Mouse (Mus musculus) stomach, postnatal 0 days (tissue): ENCODE measurements at regions not wholly inside any gene's neighbourhood (a gene's known extent, or its start where the extent isn't known, plus 50 kb on each side); places are given as distances from the start of the nearest gene placed in this dataset.
"Not testable (repeated sequence)": the region's sequence is repeated elsewhere in the genome, so short reads cannot be mapped to it uniquely, and the experiment has no call there.

Source experiments
- CTCF ChIP-seq: IDR thresholded peaks from 2 replicates; pipeline ENCODE4 v1.5.1; 2016; ENCODE audit warnings: antibody characterized with exemption, low read depth, mild to moderate bottlenecking, moderate library complexity
- EP300 ChIP-seq: optimal IDR thresholded peaks from 2 replicates; pipeline ENCODE3; 2016; ENCODE audit warnings: antibody characterized with exemption

DNA sequence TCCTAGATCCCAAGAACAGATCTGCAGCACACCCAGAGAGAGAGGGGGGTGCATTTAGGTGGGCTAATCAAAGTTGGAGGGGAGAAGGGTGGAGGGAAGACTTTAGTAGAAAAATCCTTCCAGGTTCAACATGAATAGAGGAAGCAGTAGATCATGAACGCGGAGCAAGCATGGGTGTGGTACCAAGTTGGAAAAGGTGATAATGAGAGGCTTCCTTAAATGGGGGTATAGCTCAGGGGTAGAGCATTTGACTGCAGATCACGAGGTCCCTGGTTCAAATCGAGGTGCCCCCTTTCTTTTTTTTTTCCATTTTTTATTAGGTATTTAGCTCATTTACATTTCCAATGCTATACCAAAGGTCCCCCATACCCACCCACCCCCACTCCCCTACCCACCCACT, 54.0 kb upstream of the Krba1 start:
- not testable (repeated sequence) for TF ChIP-seq CTCF, EP300
